Mouse (Mus musculus) olfactory bulb, adult 2 months (tissue): ENCODE measurements around the gene Selenoo.

Experiments
- CTCF ChIP-seq: fragments of 200-500 bp; IDR thresholded peaks from 2 replicates; pipeline ENCODE4 v1.5.1; 2012; ENCODE audit warnings: low read depth, mild to moderate bottlenecking, low read length, moderate library complexity; ENCODE audit not compliant: insufficient read depth
- POLR2A ChIP-seq: fragments of 200-500 bp; IDR thresholded peaks from 2 replicates; pipeline ENCODE4 v1.6.1; 2012; ENCODE audit warnings: mild to moderate bottlenecking, low read depth, low read length, moderate library complexity; ENCODE audit not compliant: insufficient read depth

DNA sequence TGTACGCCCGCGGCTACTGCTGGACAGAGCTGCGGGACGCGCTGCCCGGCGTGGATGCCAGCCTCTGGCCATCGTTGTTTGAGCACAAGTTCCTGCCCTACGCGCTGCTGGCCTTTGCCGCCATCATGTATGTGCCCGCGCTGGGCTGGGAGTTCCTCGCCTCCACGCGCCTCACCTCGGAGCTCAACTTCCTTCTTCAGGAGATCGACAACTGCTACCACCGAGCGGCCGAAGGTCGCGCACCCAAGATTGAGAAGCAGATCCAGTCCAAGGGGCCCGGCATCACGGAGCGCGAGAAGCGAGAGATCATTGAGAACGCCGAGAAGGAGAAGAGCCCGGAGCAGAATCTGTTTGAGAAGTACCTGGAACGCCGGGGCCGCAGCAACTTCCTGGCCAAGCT lies 21.3 kb upstream of the Selenoo start:
- TF ChIP-seq POLR2A = no peak
- no peak for TF ChIP-seq CTCF
